Mouse (Mus musculus) G1E (cell line): Measurements from ENCODE around the gene Sys1.

ENCODE experiments used
- CTCF ChIP-seq: IDR thresholded peaks from 2 replicates; pipeline ENCODE4 v1.5.1; 2012; ENCODE audit warnings: low read depth, low read length, inconsistent platforms, mixed read lengths
- GATA1 ChIP-seq: IDR thresholded peaks from 2 replicates; pipeline ENCODE4 v1.6.1; 2012; ENCODE audit warnings: borderline replicate concordance, low read length, inconsistent platforms, mixed read lengths

DNA sequence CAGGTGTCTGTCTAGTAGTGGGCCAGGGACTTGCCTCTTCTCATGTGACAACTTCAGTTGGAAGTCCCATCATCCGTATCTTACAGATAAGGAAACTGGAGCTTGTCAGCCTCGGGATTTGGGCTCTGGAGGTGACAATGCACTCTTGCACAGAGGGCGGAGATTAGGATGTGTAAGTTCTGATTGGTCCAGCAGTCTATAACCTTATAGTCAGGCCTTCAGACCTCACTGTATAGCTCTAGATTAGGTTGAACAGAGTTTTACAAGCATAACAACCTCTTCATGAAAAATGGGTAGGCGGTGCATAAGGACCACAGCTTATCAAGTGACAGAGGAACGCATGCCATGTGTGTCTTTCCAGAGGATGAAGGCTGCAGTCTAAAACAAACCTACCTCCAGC is 10.0 kb downstream of the Sys1 start:
- TF ChIP-seq CTCF (no peak), GATA1 (no peak)
